Mouse (Mus musculus) right cerebral cortex, postnatal 14 days (tissue): ENCODE data around the gene Cct4.

Source experiments
- DNase-seq: peaks from one replicate; pipeline ENCODE4 v3.0.0; 2022

Gene Cct4

GRCm38 (mm10) chr11:23047663-23048582 lies 57.6 kb downstream of the Cct4 start:
- no peak for DNase-seq

- DNase-seq, result no peak
Observed at GRCm38 (mm10) chr11:23049642-23050041, 59.3 kb downstream of the Cct4 start.

- no peak for DNase-seq
Observed at GRCm38 (mm10) chr11:23052353-23052752, 62.0 kb downstream of the Cct4 start.
